8 mouse cellular contexts compared by ENCODE assay signal in the genomic region with DNA sequence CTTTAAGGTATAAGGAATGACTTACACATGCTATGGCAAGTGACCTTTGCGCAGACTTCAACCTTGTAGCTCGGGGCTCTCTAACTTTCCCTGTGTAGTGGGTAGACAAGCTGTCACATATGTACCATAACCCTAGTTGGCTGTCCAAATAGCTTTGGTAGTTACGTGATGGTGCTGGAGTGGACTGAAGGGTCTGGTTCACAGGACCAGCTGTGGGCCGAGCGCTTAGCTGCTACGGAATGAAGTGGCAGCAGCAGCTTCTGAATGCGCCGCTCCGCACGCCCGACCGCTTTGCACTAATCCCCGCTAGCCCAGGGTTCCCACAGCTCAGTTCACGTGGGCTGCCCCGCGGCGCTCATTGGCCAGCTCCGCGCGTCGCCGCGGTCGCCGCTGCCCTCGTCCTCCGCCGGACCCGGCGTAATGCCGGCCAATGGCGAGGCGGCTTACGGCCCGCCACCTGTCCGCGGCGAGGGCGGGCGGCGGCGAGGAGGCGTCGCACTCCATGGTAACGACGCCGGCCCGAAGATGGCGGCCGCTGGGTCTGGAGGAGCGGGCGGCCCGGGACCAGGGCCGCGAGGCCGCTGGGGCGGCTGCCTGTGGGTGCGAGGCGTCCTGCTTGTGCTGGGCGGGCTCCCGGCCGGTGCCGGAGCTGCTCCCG. TPM values are rescaled to one million over a fixed set of nuclear protein-coding genes. Genes with fewer than 3 reads are reported as not detected.
DNase-seq lines count a peak whose midpoint lies in the region; ATAC-seq and TF ChIP-seq lines count a peak whose summit lies in the region.

A gene (plus strand): TSS at position 498 of the 658 bp plus-strand sequence.

- peak; percentile 73 for ATAC-seq in G1E (ENCODE audit: extremely low read depth, insufficient number of reproducible peaks, low FRiP score, poor library complexity, severe bottlenecking)
- ATAC-seq in forebrain, postnatal 0 days = peak; percentile 96
- ATAC-seq in lung, embryonic 15.5 days (ENCODE audit: borderline replicate concordance, extremely low read depth, low FRiP score, low TSS enrichment) = peak; percentile 98

- H3K4me3 ChIP-seq in G1E (ENCODE audit: low read depth, low read length) = peak within 1 kb of the TSS; percentile 89
- peak within 1 kb of the TSS; percentile 67 for H3K4me3 ChIP-seq in forebrain, postnatal 0 days (ENCODE audit: low read depth, low read length)
- peak within 1 kb of the TSS; percentile 67 for H3K4me3 ChIP-seq in lung, embryonic 15.5 days

- DNase-seq in G1E (ENCODE audit: low spot score) = peak; percentile 91
- DNase-seq in cerebellum, adult 18-20 months = peak; percentile 93 to 94
- peak; percentile 91 for DNase-seq in forebrain, postnatal 0 days
- DNase-seq in heart, postnatal 4 days = peak; percentile 92
- DNase-seq in layer of hippocampus, adult 8-10 months (ENCODE audit: low spot score in 2 of 2) = peak; percentile 83 to 88
- peak; percentile 88 for DNase-seq in ovary, adult 18-20 months (ENCODE audit: low spot score)
- DNase-seq in thymus, postnatal 0 days (ENCODE audit: low spot score) = peak; percentile 55

- peak within 1 kb of the TSS; percentile 74 for H3K9ac ChIP-seq in forebrain, postnatal 0 days
- peak within 1 kb of the TSS; percentile 55 for H3K9ac ChIP-seq in lung, embryonic 15.5 days

- no peaks in the 10 kb centered on the region for H3K9me3 ChIP-seq in G1E (replicated peaks)
- no peaks in the 10 kb centered on the region for H3K9me3 ChIP-seq in forebrain, postnatal 0 days (ENCODE audit: low read length)
- H3K9me3 ChIP-seq in lung, embryonic 15.5 days = no peaks in the 10 kb centered on the region

- peaks cover 55% of the 10 kb centered on the region for H3K4me1 ChIP-seq in G1E (ENCODE audit: insufficient read depth, low read depth, low read length)
- H3K4me1 ChIP-seq in forebrain, postnatal 0 days (ENCODE audit: insufficient read depth) = peaks cover 15% of the 10 kb centered on the region
- peaks cover 32% of the 10 kb centered on the region for H3K4me1 ChIP-seq in lung, embryonic 15.5 days

- no peak for TF ChIP-seq CTCF in G1E (IDR thresholded peaks at IDR 0.05; ENCODE audit: low read depth, low read length)
- no peak for TF ChIP-seq CTCF in forebrain, postnatal 0 days (IDR thresholded peaks at IDR 0.05; ENCODE audit: low read depth)

- no peaks in the 10 kb centered on the region for H3K27me3 ChIP-seq in G1E (ENCODE audit: insufficient read depth, low read length)
- no peaks in the 10 kb centered on the region for H3K27me3 ChIP-seq in forebrain, postnatal 0 days (ENCODE audit: insufficient read depth, low read length)
- H3K27me3 ChIP-seq in lung, embryonic 15.5 days = no peaks in the 10 kb centered on the region

- H3K27ac ChIP-seq in forebrain, postnatal 0 days (ENCODE audit: low read depth, low read length) = peak within 1 kb of the TSS; percentile 78
- H3K27ac ChIP-seq in lung, embryonic 15.5 days = peak within 1 kb of the TSS; percentile 82

- peak within 1 kb of the TSS; percentile 89 for H3K4me2 ChIP-seq in forebrain, postnatal 0 days (ENCODE audit: low read depth)
- peak within 1 kb of the TSS; percentile 85 for H3K4me2 ChIP-seq in lung, embryonic 15.5 days

- peaks cover 51% of the 10 kb centered on the region for H3K36me3 ChIP-seq in G1E (replicated peaks)
- peaks cover 22% of the 10 kb centered on the region for H3K36me3 ChIP-seq in forebrain, postnatal 0 days (ENCODE audit: insufficient read depth)
- peaks cover 33% of the 10 kb centered on the region for H3K36me3 ChIP-seq in lung, embryonic 15.5 days

- 1% methylated on average over 60 of the region's 64 CpGs for WGBS in forebrain, postnatal 0 days
- under 1% methylated on average over 61 of the region's 64 CpGs for WGBS in lung, embryonic 15.5 days

RNA-seq across cellular contexts. Expression of the gene that starts here (rescaled TPM):
- total RNA-seq in G1E (2014; fragmentation: Nextera tagmentation) = 1.8 and 3.4 TPM in 2 replicates
- 3.1 and 3.2 TPM in 2 replicates for total RNA-seq in G1E (2017)
- polyA plus RNA-seq in G1E (2012) = 0.21 and 0.57 TPM in 2 replicates
- 7.3 and 16.6 TPM in 2 replicates for total RNA-seq in forebrain, postnatal 0 days (2014; rRNA removed)
- polyA plus RNA-seq in forebrain, postnatal 0 days (2015; fragmentation: Nextera tagmentation; extraction: Ambion mirVana) = 0.87 and 3.0 TPM in 2 replicates
- 1 to 10 TPM; 4.1 to 4.8 TPM for total RNA-seq in heart, postnatal 4 days (2021)
- total RNA-seq in layer of hippocampus, adult 8-10 months (2022) = 10 to 100 TPM; 14.2 to 20.7 (median 16.2) TPM
- 1.7 and 4.2 TPM in 2 replicates for polyA plus RNA-seq in lung, embryonic 15.5 days (2015; fragmentation: Nextera tagmentation; extraction: Ambion mirVana)
- polyA plus RNA-seq in thymus, postnatal 0 days (2015; fragmentation: Nextera tagmentation; extraction: Ambion mirVana) = 0.76 and 0.88 TPM in 2 replicates

Comparison
In these comparisons a context has a peak if more than half of its experiments do, and no peak if none do; other contexts are left out.
1. Peak in every context shown above with its lines: DNase-seq, ATAC-seq, H3K4me3 ChIP-seq and H3K27ac ChIP-seq.
2. Peak in DNase-seq in thymus, postnatal 0 days; RNA of the gene not detected or under 1 TPM.